Mouse (Mus musculus): ENCODE results near the gene Dag1. TPM values are rescaled to one million over a fixed set of nuclear protein-coding genes. Genes with fewer than 3 reads are reported as not detected.
"Not testable (repeated sequence)": the region's sequence is repeated elsewhere in the genome, so short reads cannot be mapped to it uniquely, and the experiment has no call there.

The Dag1 gene
- total RNA-seq (2022): 100 to 1,000 TPM; 291 to 330 (median 302) TPM

DNA sequence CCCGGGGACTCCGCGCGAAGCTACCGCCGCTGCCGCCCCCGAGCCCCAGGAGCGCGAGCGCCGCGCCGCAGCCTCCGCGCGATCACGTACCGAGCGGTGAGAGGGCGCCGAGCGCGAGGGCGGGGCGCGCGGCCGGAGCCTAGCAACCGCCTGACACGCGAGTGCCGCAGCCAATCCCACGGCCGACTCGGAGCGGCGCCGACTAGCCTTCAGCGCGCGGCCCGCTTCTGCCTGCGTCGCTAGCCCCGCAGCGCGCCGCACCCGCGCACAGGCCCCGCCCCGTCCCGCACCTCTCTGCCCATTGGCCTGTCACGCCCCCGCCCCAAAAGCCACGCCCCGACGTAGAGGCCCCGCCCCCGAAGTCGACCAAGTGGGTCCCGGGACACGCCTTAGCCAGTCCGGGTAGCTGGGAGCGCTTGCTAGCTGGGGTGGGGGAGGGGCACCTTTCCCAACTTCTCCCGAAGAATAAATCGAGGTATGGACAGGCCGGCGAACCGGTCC lies at the start of gene Dag1:
Gene Dag1, minus strand, starts transcription at position 269 of the 501 bp plus-strand sequence.
- peak; percentile 98 for DNase-seq (ENCODE audit: low spot score)

DNA sequence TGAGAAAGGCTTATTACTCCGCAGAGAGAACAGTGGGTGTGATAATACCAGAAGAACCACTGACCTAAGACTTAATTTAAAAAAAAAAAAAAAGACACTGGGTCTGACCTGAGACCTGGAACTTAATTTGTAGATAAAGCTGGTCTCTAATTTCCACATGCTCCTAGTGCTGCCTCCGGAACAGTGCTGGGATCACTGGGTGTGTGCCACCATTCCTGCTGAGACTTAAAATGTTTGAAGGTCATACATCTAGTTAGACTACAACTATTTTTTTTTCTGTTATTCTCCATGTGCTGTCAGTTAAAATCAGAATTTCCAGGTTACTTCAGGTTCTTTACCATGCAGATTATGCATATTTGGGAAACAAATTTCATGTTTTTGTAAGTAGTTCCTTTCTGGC lies 44.4 kb upstream of the Dag1 start:
- no peak for DNase-seq (ENCODE audit: low spot score)

DNA sequence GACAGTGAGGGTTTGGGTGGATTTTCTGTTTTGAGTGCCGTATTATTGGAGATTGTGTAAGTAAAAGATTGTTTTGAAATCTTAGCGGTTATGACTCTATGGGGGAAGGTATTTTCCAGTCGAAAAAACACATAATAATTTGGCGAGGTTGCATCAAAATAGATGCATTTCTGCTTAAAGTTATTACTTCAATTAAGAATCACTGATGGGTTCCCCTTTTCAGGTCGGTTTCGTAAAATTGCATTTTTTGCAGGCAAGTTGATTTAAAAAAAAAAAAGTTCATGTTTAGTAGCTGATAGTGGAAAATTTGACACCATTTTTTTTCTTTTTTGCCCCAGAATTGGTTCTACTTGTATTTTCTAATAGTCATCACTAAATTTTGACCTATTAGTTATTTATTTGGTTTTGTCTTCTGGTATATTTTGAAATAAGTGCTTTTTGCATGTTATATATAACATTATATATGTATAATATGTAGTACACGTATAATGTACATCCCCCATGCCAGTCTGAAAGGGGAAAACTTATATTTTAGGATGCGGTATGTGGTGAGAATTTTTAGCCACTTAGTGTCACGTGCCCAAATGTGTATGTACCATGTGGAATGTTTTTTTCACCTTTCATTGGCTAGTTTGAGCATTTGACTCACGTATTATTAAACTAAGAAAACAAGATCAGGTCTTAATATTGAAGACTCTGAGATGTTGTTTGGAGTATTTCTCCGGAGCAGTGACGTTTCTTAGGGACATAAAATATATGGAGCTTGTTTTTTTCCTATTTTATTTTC lies 43.5 kb upstream of the Dag1 start:
- DNase-seq (ENCODE audit: low spot score): peak; percentile 12

DNA sequence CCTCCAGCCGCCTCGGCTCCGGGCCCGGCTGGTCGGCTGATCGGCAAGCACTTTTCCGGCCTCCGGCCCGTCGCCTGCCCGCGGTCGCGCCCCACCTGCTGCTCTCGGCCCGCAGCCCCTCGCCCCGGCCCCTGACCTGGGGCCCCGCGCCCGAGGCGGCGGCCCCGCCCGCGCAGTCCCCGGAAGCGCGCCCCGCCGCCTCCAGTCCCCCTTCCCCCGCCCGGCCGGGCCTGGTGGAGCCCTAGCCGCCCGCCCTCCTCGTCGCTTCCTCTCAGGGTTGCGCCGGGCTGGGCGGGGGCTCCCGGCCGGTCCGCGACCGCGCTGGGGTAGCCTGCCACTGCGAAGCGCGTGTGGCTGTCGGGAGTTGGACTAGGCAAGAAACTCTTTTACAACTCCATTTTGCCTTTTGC lies 42.8 kb upstream of the Dag1 start:
- DNase-seq (ENCODE audit: low spot score): no peak

DNA sequence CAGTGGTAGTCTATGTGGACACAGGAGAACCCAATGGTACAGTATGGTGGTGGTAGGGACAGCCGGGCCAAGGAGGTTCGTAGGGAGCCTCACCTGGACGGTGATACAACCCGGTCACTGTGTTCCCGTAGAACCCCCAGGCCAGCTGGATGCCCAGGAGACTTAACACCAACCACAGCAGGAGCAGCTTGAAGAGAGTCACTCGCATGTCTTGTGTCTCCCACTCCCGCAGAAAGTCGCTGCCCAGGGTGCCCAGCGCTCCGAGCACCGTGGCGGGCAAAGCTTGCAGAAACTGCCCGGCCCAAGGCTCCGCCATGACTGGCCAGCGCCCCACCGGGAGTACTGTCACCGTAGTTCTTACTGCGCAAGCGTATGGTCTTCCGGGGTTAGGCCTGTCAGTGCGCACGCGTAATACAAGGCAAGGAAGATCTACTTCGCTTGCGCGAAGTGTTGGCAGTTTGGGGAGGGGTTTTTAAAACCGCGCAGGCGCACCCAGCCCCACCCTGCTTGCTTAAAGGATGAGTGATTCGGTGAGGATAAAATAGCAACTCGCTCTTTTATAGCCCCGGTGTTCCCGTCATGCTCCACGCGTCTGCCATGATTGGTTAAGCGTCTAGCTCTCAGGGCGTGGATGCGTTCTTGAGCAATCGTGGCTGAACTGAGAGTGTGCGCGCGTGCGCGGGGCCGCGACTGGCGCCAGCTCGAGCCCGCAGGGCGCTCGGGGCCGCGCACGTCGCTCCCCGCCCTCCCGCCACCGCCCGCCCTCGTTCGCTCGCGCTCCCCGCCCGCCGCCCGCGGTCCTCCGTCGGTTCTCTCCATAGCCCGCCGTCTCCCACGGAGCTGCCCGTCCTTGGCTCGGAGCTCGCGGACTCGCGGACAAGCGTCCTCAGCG lies 42.1 kb upstream of the Dag1 start, which contains the start of the genes Rhoa and Tcta:
Gene Rhoa, plus strand, starts transcription at position 501 of the 892 bp plus-strand sequence.
Gene Tcta, minus strand, starts transcription at position 532 of the 892 bp plus-strand sequence.
- DNase-seq (ENCODE audit: low spot score): peak; percentile 100

DNA sequence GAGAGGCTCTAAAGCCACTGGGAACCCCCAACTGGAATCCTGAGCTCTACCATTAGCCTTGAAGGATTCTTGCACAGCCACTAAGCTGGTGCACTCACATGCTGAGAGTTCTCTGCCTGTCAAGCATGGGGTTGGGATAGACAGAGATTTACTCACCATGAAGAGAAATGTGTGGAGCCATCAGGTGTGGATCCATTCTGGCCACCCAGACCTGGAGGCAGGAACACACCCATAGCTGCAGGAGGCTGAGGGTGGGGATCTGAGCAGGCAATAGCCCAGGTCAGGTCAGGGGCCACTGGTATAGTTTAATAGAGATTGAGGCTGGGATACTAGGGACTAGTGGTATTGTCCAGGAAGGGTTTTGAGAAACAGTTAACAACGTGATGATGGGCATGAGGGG lies 41.4 kb upstream of the Dag1 start:
- DNase-seq (ENCODE audit: low spot score): no peak

DNA sequence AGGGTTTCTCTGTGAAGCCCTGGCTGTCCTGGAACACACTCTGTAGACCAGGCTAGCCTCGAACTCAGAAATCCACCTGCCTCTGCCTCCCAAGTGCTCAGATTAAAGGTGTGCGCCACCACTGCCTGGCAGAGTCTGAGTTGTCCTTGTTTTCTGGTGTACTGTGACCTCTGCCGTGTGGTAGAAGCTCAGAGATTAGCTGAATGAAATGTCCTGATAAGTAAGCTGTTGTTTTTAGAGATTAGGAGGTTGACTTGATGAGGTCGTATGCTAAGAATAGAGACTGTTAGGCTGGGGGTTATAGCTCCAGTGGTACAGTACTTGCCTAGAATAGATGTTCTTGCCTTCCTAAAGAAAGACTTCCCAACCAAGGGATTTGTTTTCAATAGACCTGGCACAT lies 41.0 kb upstream of the Dag1 start:
- DNase-seq (ENCODE audit: low spot score): peak; percentile 44

DNA sequence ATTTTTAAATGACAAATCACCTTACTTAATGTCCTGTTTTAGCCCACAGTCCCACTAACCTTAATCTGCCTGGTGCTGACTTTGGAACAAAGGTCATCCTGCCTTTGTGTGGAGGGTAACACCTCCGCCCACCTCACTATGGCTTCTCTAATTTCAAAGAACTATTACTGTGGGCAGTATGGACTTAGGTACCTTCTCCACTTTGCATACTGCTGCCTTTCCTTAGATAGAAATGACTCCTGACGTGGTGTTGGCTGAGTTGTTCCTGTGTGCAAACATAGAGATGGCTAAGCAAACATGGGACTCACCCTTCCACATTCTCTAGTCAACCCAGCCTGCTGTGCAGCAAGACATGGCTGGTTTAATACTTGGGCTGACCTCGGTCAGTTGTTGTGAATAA lies 38.1 kb upstream of the Dag1 start:
- DNase-seq (ENCODE audit: low spot score): no peak

DNA sequence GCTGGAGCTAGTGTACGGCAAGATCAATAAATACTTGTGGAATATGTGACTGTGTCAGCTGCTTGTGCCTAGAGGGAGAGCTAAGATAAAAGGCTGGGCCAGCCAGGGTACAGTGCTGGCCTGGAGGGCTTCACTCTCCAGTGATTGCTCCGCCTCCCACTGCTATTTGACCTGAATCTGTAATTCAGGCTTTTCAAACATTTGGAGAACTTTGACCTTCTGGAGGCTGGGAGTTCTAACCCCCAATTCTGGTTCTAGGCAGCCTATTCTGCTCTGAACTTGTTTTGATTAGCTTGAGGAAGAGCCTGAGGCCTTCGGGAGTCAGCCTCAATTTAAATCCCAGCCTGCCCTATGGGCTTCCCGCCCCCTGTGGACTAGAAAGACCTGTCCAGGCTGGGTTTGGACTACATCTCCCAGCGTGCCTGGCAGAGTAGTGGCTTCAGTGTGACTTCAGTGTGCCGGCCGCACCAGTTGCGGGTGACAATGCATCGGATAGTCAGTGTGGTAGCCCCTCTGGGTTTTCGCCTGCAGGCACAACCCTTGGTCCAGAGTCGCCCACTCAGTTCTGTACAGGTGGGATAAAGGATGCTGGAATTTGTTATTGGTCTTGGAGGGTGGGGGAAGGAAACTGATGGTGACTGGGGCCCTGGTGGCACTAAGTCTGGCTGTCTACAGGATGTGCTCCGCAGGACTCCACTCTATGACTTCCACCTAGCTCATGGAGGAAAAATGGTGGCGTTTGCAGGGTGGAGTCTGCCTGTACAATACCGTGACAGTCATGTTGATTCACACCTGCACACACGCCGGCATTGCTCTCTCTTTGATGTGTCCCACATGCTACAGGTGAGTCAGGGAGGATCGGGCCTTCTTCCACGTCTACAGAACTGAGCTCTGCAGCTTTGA lies 32.9 kb upstream of the Dag1 start, which contains the start of gene Amt:
Gene Amt, plus strand, starts transcription at position 401 of the 903 bp plus-strand sequence.
- DNase-seq (ENCODE audit: low spot score): no peak

DNA sequence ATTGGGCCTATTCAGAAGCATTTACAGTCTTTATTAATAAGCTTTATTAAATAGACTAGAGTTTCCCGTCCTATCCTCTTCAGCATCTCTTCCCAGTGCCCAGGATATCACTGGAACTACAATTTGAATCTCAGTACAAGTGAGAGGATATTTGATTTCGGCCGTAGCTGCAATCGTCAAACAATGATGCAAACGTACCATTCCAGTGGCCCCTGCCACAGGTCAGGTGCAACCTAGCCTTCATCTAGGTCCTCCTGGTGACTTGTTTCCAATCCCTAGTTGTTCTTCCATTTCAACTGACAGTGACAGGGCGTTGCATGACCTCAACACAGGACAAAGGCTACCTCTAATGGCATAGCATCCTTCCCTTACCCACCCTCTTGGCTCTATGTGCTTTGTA lies 27.0 kb upstream of the Dag1 start:
- no peak for DNase-seq (ENCODE audit: low spot score)

DNA sequence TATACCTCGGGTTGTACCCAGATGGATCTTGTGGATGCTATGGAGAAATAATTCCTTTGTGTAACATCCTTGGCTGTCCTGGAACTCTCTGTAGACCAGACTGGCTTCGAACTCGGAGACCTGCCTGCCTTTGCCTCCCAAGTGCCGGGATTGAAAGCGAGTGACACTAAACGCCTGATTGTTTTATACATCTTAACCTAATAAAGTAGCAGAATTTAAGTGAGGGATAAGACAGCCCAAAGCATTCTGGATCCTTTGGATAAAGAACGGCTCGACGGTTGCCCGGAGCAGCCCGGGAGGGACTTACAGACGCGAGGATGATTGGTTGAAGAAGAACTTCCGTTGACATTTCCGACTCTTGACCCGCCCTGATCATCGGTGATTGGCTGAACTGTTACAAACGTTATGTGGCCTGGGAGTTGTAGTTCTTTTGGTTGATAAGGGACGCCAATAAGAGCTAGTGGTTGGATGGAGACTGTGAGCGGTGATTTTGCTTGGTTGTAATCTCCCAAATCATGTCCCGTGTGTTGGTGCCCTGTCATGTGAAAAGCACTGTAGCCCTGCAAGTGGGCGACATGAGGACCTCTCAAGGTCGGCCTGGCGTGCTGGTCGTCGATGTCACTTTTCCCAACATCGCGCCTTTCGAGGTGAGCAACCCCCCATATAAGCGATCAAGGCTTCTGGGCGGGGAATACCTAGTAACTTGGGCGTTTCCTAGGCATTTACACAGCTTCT lies 26.4 kb upstream of the Dag1 start, which contains the start of gene Nicn1:
Gene Nicn1, plus strand, starts transcription at position 414 of the 735 bp plus-strand sequence.
- DNase-seq (ENCODE audit: low spot score): peak; percentile 96

DNA sequence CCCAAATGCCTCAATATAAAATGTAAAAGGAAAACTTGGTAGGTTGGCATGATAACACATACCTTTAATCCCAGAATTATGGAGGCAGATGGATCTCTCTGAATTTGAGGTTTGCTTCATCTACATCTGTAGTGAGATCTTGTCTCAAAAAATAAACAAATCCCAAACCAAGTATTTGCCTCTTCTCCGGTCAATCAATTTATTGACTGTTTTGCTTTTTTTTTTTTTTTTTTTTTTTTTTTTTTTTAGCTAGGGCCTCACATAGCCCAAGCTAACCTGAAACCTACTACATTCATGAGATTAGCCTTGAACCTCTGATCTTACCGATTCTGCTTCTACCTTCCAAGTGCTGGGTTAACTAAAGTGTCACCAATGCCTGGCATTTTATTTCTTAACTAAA lies 25.6 kb upstream of the Dag1 start:
- no peak for DNase-seq (ENCODE audit: low spot score)

DNA sequence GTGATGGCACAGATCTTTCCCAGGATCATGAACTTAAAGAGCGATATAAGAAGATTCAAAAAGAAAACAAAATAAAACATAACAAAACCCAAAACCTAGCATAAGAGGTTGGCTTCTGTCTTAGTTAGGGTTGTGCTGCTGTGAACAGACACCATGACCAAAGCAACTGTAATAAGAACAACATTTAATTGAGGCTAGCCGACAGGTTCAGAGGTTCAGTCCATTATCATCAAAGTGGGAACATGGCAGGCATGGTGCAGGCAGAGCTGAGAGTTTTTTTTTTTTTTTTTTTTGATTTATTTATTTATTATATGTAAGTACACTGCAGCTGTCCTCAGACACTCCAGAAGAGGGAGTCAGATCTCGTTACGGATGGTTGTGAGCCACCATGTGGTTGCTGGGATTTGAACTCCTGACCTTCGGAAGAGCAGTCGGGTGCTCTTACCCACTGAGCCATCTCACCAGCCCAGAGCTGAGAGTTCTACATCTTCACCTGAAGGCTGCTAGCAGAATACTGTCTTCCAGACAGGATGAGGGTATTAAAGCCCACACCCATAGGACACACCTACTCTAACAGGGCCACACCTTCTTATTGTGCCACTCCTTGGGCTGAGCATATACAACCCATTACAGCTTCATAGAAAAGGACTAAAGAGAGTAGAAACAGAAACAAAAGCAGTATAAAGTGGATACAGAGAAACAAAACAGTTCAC lies 23.9 kb upstream of the Dag1 start:
- DNase-seq (ENCODE audit: low spot score): not testable (repeated sequence)

DNA sequence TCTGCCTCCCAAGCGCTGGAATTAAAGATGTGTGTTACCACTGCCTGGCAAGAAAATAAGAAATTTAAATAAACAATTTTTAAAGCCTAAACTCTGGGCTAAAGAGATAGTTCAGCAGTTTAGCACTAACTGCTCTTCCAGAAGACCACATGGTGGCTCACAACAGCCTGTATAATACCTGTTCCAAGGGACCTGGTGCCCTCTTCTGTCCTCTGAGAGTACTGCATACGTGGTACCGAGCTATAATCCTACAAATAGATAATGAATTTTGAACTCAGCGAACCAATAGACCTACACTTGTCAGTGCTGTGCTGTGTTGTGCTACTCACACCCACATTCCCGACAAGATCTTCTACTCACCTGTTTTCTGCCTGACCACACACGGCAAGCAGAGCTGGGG lies 20.7 kb upstream of the Dag1 start:
- peak; percentile 79 for DNase-seq (ENCODE audit: low spot score)

DNA sequence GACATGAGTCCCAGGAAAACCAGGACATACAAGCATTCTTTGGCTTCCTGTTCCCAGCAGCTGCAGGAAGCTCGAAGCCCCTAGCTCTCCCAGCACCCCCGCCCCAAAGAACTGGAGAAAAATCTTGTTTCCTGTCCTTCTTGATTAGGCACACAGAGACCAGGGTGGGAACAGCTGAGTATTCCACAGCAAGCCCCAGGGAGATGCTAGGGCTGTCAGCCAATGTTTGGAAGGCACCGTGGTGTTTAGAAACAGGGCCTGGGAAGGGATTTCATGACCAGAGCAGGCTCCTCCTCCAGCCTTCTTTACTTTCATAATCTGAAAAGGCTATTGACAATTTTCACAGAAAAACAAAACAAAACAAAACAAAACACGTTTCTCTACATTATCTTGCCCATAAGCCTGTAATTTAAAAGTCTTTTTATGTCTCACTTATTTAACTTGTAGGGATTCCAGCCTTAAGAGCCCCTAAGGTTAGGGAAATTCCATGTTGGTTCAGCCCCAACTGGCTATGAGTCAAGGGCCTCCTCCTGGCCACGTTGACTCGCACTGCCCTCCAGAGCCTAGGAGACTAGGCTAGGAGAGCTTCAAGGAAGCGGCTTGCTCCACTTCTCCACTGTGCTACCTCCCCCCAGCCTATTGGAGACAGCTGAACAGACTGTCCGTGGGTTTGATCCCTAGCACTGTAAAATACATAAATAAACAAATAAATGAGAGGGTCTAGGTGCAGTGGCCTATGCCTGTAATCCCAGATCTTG lies 16.5 kb upstream of the Dag1 start:
- DNase-seq (ENCODE audit: low spot score): peak; percentile 93

DNA sequence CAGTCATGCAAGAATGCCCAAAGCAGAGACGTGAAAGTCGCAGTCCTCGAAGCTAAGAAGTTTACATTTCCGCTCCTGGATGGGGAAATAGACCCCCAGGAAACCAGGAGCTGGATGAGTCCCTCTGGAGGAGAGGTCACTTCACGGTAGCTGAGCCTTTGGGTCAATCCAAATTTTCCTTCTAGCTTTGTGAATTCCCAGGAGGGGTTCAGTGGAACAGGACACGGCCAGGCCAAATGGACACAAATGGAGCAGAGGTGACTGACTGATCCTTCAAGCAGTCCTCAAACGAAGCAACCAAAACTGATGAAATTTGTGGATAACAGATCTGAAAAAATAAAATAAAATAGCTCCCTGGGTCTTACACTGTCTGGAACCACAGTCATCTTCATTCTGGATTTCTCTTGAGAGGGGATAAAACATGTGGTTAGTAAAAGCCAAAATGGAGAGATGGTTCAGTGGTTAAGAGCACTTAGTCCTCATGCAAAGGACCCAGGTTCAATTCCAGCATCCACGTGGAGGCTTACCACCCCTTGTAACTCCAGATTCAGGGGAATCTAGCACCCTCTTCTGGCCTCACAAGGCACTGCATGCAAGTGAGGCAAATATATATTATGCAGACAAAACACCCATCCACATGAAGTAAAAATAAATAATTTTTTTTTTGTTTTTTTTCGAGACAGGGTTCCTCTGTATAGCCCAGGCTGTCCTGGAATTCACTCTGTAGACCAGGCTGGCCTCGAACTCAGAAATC lies 15.1 kb upstream of the Dag1 start:
- DNase-seq (ENCODE audit: low spot score): no peak

DNA sequence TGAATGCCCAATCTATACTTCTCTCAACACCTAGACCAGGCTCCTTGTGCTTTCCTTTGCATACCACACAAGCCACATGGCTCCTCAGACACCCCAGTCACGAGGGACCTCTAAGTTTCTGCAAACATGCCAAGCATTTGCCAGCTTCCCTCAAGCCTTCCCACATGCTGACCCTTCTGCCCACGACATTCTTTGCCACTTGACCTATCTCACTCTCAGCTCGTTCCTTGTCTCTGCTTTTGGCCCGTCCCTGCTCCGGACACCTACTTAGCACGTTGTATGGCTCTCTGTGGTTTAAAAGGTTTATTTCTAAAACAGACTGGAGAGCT lies 11.5 kb upstream of the Dag1 start:
- DNase-seq (ENCODE audit: low spot score): no peak
